Mouse (Mus musculus) intestine, postnatal 0 days (tissue): ENCODE measurements at regions not wholly inside any gene's neighbourhood (a gene's known extent, or its start where the extent isn't known, plus 50 kb on each side); places are given as distances from the start of the nearest gene placed in this dataset.
A peak's percentile ranks its signal among the peaks of the same experiment; 100 is the strongest.

ENCODE experiments used
- ATAC-seq: fragments of 200-750 bp; cut with Nextera tagmentation; 2 replicates; pipeline ENCODE4 v1.8.0; 2017; ENCODE audit warnings: mild to moderate bottlenecking, moderate TSS enrichment, moderate library complexity
- H3K27ac ChIP-seq: fragments of 300-500 bp; sonication (generic); 2 replicates; pipeline ENCODE4 v1.5.1; 2014; ENCODE audit warnings: mild to moderate bottlenecking, low read depth, low read length, moderate library complexity
- H3K27me3 ChIP-seq: fragments of 300-500 bp; sonication (generic); replicated peaks from 2 replicates; pipeline ENCODE4 v1.6.1; 2014; ENCODE audit warnings: low read length, mixed read lengths; ENCODE audit not compliant: control insufficient read depth, insufficient read depth
- H3K36me3 ChIP-seq: fragments of 300-500 bp; sonication (generic); 2 replicates; pipeline ENCODE4 v1.6.1; 2014; ENCODE audit warnings: mild to moderate bottlenecking, moderate library complexity; ENCODE audit not compliant: control insufficient read depth, insufficient read depth
- H3K4me1 ChIP-seq: fragments of 300-500 bp; sonication (generic); replicated peaks from 2 replicates; pipeline ENCODE4 v1.6.1; 2014; ENCODE audit warnings: antibody characterized with exemption, low read length, mixed read lengths; ENCODE audit not compliant: control insufficient read depth, insufficient read depth
- H3K4me2 ChIP-seq: fragments of 300-500 bp; sonication (generic); replicated peaks from 2 replicates; pipeline ENCODE4 v1.6.1; 2014; ENCODE audit warnings: low read depth, mild to moderate bottlenecking, moderate library complexity
- H3K4me3 ChIP-seq: fragments of 300-500 bp; sonication (generic); 2 replicates; pipeline ENCODE4 v1.5.1; 2014; ENCODE audit warnings: low read depth, low read length
- H3K9ac ChIP-seq: fragments of 300-500 bp; sonication (generic); 2 replicates; pipeline ENCODE4 v1.6.1; 2014; ENCODE audit warnings: mild to moderate bottlenecking, low read depth, low read length
- H3K9me3 ChIP-seq: fragments of 300-500 bp; sonication (generic); 2 replicates; pipeline ENCODE4 v1.6.1; 2016; ENCODE audit warnings: mixed run types; ENCODE audit not compliant: control insufficient read depth
- CTCF ChIP-seq: sonication (generic); IDR thresholded peaks from 2 replicates; pipeline ENCODE4 v1.5.1; 2016; ENCODE audit warnings: low read depth, mild to moderate bottlenecking, control low read depth, antibody characterized with exemption, moderate library complexity
- WGBS: fragments of 180-500 bp; shearing (Covaris S2); extraction: QIAGEN DNeasy Blood & Tissue Kit; methylation state at CpG from one replicate; pipeline ENCODE4 v1.1.7; 2014; 5-methylcytosine and 5-hydroxymethylcytosine counted together

- no peak for ATAC-seq
- H3K36me3 ChIP-seq = no peaks in the 10 kb centered on the region
- WGBS = 74% methylated on average over 10 of the region's 10 CpGs
- H3K9ac ChIP-seq = no peak overlapping the region
- H3K9me3 ChIP-seq = no peaks in the 10 kb centered on the region
- H3K4me3 ChIP-seq = no peak overlapping the region
- TF ChIP-seq CTCF = no peak
- no peaks in the 10 kb centered on the region for H3K27me3 ChIP-seq
- no peak overlapping the region for H3K27ac ChIP-seq
- H3K4me2 ChIP-seq = no peak overlapping the region
- H3K4me1 ChIP-seq = no peaks in the 10 kb centered on the region
Measured at GRCm38 (mm10) chr1:165020960-165021563, 85.7 kb upstream of the Xcl1 start.

DNA sequence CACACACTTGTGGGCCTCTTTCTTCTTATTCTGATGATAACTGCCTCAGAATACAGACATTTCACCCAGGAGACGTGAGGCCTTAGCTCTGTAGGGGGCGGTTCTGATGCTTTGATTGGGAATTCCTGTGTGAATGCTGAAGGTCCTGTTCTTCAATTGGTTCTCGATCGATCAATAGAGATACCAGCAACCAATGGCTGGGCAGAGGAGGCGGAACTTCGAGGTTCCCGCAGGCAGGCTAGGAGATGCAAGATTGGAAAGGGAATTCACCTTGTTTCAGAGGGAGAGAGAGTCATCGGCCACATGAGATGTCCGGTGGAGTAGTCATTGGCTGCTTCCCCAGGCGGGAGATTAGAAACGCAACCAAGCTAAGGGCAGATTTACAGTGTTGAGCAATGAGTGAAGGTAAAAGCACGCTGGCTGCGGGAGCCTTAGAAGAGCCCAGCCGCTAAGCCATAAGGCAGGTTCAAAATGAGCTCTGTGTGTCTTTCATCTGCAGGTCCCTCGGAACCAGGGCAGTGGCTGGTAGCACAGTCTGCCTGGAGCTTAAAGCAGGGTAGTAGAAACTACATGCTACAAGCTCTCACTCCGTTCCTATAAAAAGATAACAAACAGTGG is 83.5 kb upstream of the Xcl1 start:
- Histone ChIP-seq H3K36me3 (no peaks in the 10 kb centered on the region), H3K9ac (no peak overlapping the region)

DNA sequence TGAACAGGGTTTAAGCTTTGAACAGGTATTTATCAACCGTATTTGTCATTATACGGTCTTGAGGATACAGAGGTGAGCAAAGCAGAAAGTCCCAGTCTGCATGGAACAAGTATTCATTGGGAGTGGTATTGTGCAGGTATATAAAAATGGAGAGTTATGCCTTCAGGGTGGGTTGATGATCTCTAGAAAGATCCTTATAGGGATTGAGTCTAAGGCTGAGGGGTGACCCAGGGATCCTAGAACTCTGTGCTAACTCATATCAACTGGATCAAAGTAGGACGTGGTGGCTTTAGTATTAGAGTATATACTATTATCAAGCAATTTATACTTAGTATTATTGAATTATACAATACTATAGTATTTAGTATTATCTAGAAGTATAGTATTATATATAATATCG is 82.9 kb upstream of the Xcl1 start:
- no peak for ATAC-seq
- WGBS = 84% methylated on average over 4 of the region's 4 CpGs
- H3K4me2 ChIP-seq = peak overlapping the region; percentile 55; the same call in 1 of the 2 replicates

More for the DNA sequence above, 83.5 kb upstream of the Xcl1 start:
- peak overlapping the region; percentile 55 for H3K4me2 ChIP-seq
- WGBS = 16% methylated on average over 16 of the region's 16 CpGs
- ATAC-seq = peak; percentile 96
- H3K9me3 ChIP-seq = no peaks in the 10 kb centered on the region
- no peaks in the 10 kb centered on the region for H3K27me3 ChIP-seq
- no peak overlapping the region for H3K27ac ChIP-seq
- no peaks in the 10 kb centered on the region for H3K4me1 ChIP-seq
- TF ChIP-seq CTCF = no peak
- peak overlapping the region; percentile 27 for H3K4me3 ChIP-seq

GRCm38 (mm10) chr1:165017793-165018192 is 82.5 kb upstream of the Xcl1 start:
- Histone ChIP-seq H3K27ac (no peak overlapping the region), H3K27me3 (no peaks in the 10 kb centered on the region), H3K9ac (no peak overlapping the region), H3K4me3 (no peak overlapping the region), H3K4me1 (no peaks in the 10 kb centered on the region), H3K36me3 (no peaks in the 10 kb centered on the region), H3K9me3 (no peaks in the 10 kb centered on the region), H3K4me2 (no peak overlapping the region)
- ATAC-seq = no peak
- WGBS = 84% methylated on average over 6 of the region's 6 CpGs
- TF ChIP-seq CTCF = no peak

More for the DNA sequence above, 82.9 kb upstream of the Xcl1 start:
- no peak for TF ChIP-seq CTCF
- Histone ChIP-seq H3K36me3 (no peaks in the 10 kb centered on the region), H3K27me3 (no peaks in the 10 kb centered on the region), H3K4me1 (no peaks in the 10 kb centered on the region), H3K9ac (no peak overlapping the region), H3K4me3 (no peak overlapping the region), H3K27ac (no peak overlapping the region), H3K9me3 (no peaks in the 10 kb centered on the region)

- Histone ChIP-seq H3K27me3 (no peaks in the 10 kb centered on the region), H3K9ac (no peak overlapping the region), H3K36me3 (no peaks in the 10 kb centered on the region), H3K4me3 (no peak overlapping the region), H3K9me3 (no peaks in the 10 kb centered on the region), H3K4me2 (no peak overlapping the region), H3K4me1 (no peaks in the 10 kb centered on the region), H3K27ac (no peak overlapping the region)
- WGBS = 46% methylated on average over 1 of the region's 1 CpGs
- no peak for TF ChIP-seq CTCF
- ATAC-seq = no peak
Measured at GRCm38 (mm10) chr1:165014328-165014727, 79.0 kb upstream of the Xcl1 start.

- Histone ChIP-seq H3K4me2 (no peak overlapping the region), H3K27me3 (no peaks in the 10 kb centered on the region), H3K27ac (no peak overlapping the region), H3K9ac (no peak overlapping the region), H3K4me1 (no peaks in the 10 kb centered on the region), H3K4me3 (no peak overlapping the region), H3K9me3 (no peaks in the 10 kb centered on the region), H3K36me3 (no peaks in the 10 kb centered on the region)
- no peak for TF ChIP-seq CTCF
- 62% methylated on average over 2 of the region's 2 CpGs for WGBS
- ATAC-seq = no peak
Measured at GRCm38 (mm10) chr1:165013428-165013827, 78.1 kb upstream of the Xcl1 start.
